In the genomic region with DNA sequence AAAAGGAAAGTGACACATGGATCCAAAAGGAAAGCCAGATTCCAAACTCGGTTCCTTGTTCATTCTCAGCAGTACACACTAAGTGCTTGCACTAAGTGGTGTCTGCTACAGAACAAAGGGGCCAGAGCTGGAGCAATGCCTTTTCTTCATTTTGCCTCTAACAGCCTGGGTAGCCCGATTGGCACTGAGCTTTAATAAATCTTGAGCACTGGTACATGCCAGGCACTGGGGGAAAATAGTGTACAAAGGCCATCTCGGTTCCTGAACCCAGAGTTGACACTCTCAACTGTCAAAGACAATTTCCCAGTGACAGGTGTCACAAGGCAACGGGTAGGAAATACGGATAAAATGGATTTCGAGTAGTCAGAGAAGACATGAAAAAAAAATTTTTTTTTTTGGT, we compare ENCODE assay signal across 8 mouse cellular contexts. TPM values are rescaled to one million over a fixed set of nuclear protein-coding genes. Genes with fewer than 3 reads are reported as not detected.
A peak's percentile ranks its signal among the peaks of the same experiment; 100 is the strongest.
DNase-seq lines count a peak whose midpoint lies in the region; ATAC-seq and TF ChIP-seq lines count a peak whose summit lies in the region.

No protein-coding gene starts in this region.

- no peaks in the 10 kb centered on the region for H3K27me3 ChIP-seq in embryonic facial prominence, embryonic 11.5 days (ENCODE audit: control insufficient read depth, insufficient read depth, low read length)
- no peaks in the 10 kb centered on the region for H3K27me3 ChIP-seq in hindbrain, embryonic 12.5 days
- no peaks in the 10 kb centered on the region for H3K27me3 ChIP-seq in limb, embryonic 14.5 days (ENCODE audit: control insufficient read depth, insufficient read depth, low read length)
- no peaks in the 10 kb centered on the region for H3K27me3 ChIP-seq in splenic B cell, adult 2 months (ENCODE audit: control insufficient read depth, insufficient read depth, low read length, poor library complexity, severe bottlenecking)

- H3K36me3 ChIP-seq in embryonic facial prominence, embryonic 11.5 days (replicated peaks; ENCODE audit: control insufficient read depth, insufficient read depth, low read depth, low read length): no peaks in the 10 kb centered on the region
- peaks cover 11% of the 10 kb centered on the region for H3K36me3 ChIP-seq in hindbrain, embryonic 12.5 days
- H3K36me3 ChIP-seq in limb, embryonic 14.5 days (ENCODE audit: control insufficient read depth, insufficient read depth, low read length): peaks cover 12% of the 10 kb centered on the region
- H3K36me3 ChIP-seq in splenic B cell, adult 2 months (ENCODE audit: control insufficient read depth, insufficient read depth, low read length, poor library complexity, severe bottlenecking): no peaks in the 10 kb centered on the region

- no peak for TF ChIP-seq POLR2A in limb, embryonic 14.5 days (IDR thresholded peaks at IDR 0.05; ENCODE audit: borderline replicate concordance, extremely low read depth, insufficient read depth, insufficient read length)

- H3K4me3 ChIP-seq in embryonic facial prominence, embryonic 11.5 days (ENCODE audit: low read depth, low read length): peak overlapping the region; percentile 76
- peak overlapping the region; percentile 85 for H3K4me3 ChIP-seq in hindbrain, embryonic 12.5 days
- peak overlapping the region; percentile 94 for H3K4me3 ChIP-seq in limb, embryonic 14.5 days (replicated peaks; ENCODE audit: low read length)

- H3K9ac ChIP-seq in embryonic facial prominence, embryonic 11.5 days (replicated peaks; ENCODE audit: low read length): peak overlapping the region; percentile 58
- H3K9ac ChIP-seq in hindbrain, embryonic 12.5 days: peak overlapping the region; percentile 39; the same call in 1 of the 2 replicates
- peak overlapping the region; percentile 86; the same call in 1 of the 2 replicates for H3K9ac ChIP-seq in limb, embryonic 14.5 days (ENCODE audit: low read depth, low read length, severe bottlenecking)

- no peak overlapping the region; the same call in 1 of the 2 replicates for H3K4me2 ChIP-seq in embryonic facial prominence, embryonic 11.5 days (ENCODE audit: low read depth, low read length)
- peak overlapping the region; percentile 66 for H3K4me2 ChIP-seq in hindbrain, embryonic 12.5 days (replicated peaks)
- H3K4me2 ChIP-seq in limb, embryonic 14.5 days (replicated peaks; ENCODE audit: low read depth, low read length, severe bottlenecking): peak overlapping the region; percentile 53

- WGBS in embryonic facial prominence, embryonic 11.5 days: 50% methylated on average over 6 of the region's 6 CpGs
- 53% methylated on average over 6 of the region's 6 CpGs for WGBS in hindbrain, embryonic 12.5 days
- WGBS in limb, embryonic 14.5 days: 56% methylated on average over 6 of the region's 6 CpGs

- no peak for ATAC-seq in embryonic facial prominence, embryonic 11.5 days (replicated peaks; ENCODE audit: insufficient number of reproducible peaks, low FRiP score, low TSS enrichment, low read depth)
- ATAC-seq in hindbrain, embryonic 12.5 days (ENCODE audit: low FRiP score): no peak
- no peak for ATAC-seq in limb, embryonic 14.5 days (ENCODE audit: low FRiP score, low read depth)

- no peaks in the 10 kb centered on the region for H3K9me3 ChIP-seq in embryonic facial prominence, embryonic 11.5 days (replicated peaks; ENCODE audit: control insufficient read depth, low read length)
- no peaks in the 10 kb centered on the region for H3K9me3 ChIP-seq in hindbrain, embryonic 12.5 days (replicated peaks)
- no peaks in the 10 kb centered on the region for H3K9me3 ChIP-seq in limb, embryonic 14.5 days (ENCODE audit: control insufficient read depth, low read length)

- peak; percentile 15 for DNase-seq in ovary, postnatal 36 days (ENCODE audit: low spot score)
- DNase-seq in ovary, postnatal 10 days (ENCODE audit: low spot score): no peak
- DNase-seq in embryonic facial prominence, embryonic 11.5 days (ENCODE audit: low spot score): peak; percentile 7
- no peak for DNase-seq in limb, embryonic 14.5 days (ENCODE audit: low spot score)
- peak; percentile 4 for DNase-seq in splenic B cell, adult 2 months (ENCODE audit: low read depth, low spot score)
- no peak for DNase-seq in urinary bladder, postnatal 4 days (ENCODE audit: low spot score in 2 of 2)
- no peak for DNase-seq in natural killer cell, adult 2 months (ENCODE audit: low spot score in 2 of 2)

- H3K27ac ChIP-seq in embryonic facial prominence, embryonic 11.5 days (replicated peaks; ENCODE audit: low read depth, low read length): no peak overlapping the region
- peak overlapping the region; percentile 92; the same call in 1 of the 2 replicates for H3K27ac ChIP-seq in hindbrain, embryonic 12.5 days
- H3K27ac ChIP-seq in limb, embryonic 14.5 days (replicated peaks; ENCODE audit: low read depth, low read length): no peak overlapping the region

- H3K4me1 ChIP-seq in embryonic facial prominence, embryonic 11.5 days (ENCODE audit: control insufficient read depth, insufficient read depth, low read length): no peaks in the 10 kb centered on the region
- peaks cover 20% of the 10 kb centered on the region for H3K4me1 ChIP-seq in hindbrain, embryonic 12.5 days
- H3K4me1 ChIP-seq in limb, embryonic 14.5 days (ENCODE audit: control insufficient read depth, insufficient read depth, low read length): peaks cover 9% of the 10 kb centered on the region

RNA-seq across cellular contexts. Expression of a gene that starts 0.8 kb away (rescaled TPM):
- polyA plus RNA-seq in embryonic facial prominence, embryonic 11.5 days (2014; fragmentation: Nextera tagmentation; extraction: Ambion mirVana): 239 and 261 TPM in 2 replicates
- 209 TPM in 2 replicates for polyA plus RNA-seq in hindbrain, embryonic 12.5 days (2016; fragmentation: Nextera tagmentation; extraction: Ambion mirVana)
- 111 and 120 TPM in 2 replicates for polyA plus RNA-seq in limb, embryonic 14.5 days (2012; rRNA removed)
- 201 and 210 TPM in 2 replicates for polyA plus RNA-seq in limb, embryonic 14.5 days (2014; fragmentation: Nextera tagmentation; extraction: Ambion mirVana)

RNA-seq across cellular contexts. Expression of a gene that starts 39.5 kb away (rescaled TPM):
- polyA plus RNA-seq in embryonic facial prominence, embryonic 11.5 days (2014; fragmentation: Nextera tagmentation; extraction: Ambion mirVana): 12.8 and 13.7 TPM in 2 replicates
- polyA plus RNA-seq in hindbrain, embryonic 12.5 days (2016; fragmentation: Nextera tagmentation; extraction: Ambion mirVana): 55.5 and 58.3 TPM in 2 replicates
- 28.6 and 38.1 TPM in 2 replicates for polyA plus RNA-seq in limb, embryonic 14.5 days (2012; rRNA removed)
- polyA plus RNA-seq in limb, embryonic 14.5 days (2014; fragmentation: Nextera tagmentation; extraction: Ambion mirVana): 32.0 and 35.0 TPM in 2 replicates

RNA-seq across cellular contexts. Expression of a gene that starts 58.4 kb away (rescaled TPM):
- polyA plus RNA-seq in embryonic facial prominence, embryonic 11.5 days (2014; fragmentation: Nextera tagmentation; extraction: Ambion mirVana): 51.4 and 53.1 TPM in 2 replicates
- polyA plus RNA-seq in hindbrain, embryonic 12.5 days (2016; fragmentation: Nextera tagmentation; extraction: Ambion mirVana): 49.8 and 56.6 TPM in 2 replicates
- 25.5 and 26.8 TPM in 2 replicates for polyA plus RNA-seq in limb, embryonic 14.5 days (2012; rRNA removed)
- polyA plus RNA-seq in limb, embryonic 14.5 days (2014; fragmentation: Nextera tagmentation; extraction: Ambion mirVana): 30.5 and 33.8 TPM in 2 replicates

RNA-seq across cellular contexts. Expression of a gene that starts 58.5 kb away (rescaled TPM):
- 227 and 230 TPM in 2 replicates for polyA plus RNA-seq in embryonic facial prominence, embryonic 11.5 days (2014; fragmentation: Nextera tagmentation; extraction: Ambion mirVana)
- 182 and 188 TPM in 2 replicates for polyA plus RNA-seq in hindbrain, embryonic 12.5 days (2016; fragmentation: Nextera tagmentation; extraction: Ambion mirVana)
- polyA plus RNA-seq in limb, embryonic 14.5 days (2012; rRNA removed): 155 and 170 TPM in 2 replicates
- polyA plus RNA-seq in limb, embryonic 14.5 days (2014; fragmentation: Nextera tagmentation; extraction: Ambion mirVana): 207 and 219 TPM in 2 replicates

Comparison
In these comparisons a context has a peak if more than half of its experiments do, and no peak if none do; other contexts are left out.
1. DNase-seq: peak in ovary, postnatal 36 days (single experiment), embryonic facial prominence, embryonic 11.5 days (single experiment) and splenic B cell, adult 2 months (single experiment); none in ovary, postnatal 10 days (single experiment), limb, embryonic 14.5 days (single experiment), urinary bladder, postnatal 4 days (0 of 2) and natural killer cell, adult 2 months (0 of 2).
2. Peak in every context shown above with its lines, with median percentiles within 50 percentile points of each other: H3K4me3 ChIP-seq and H3K9ac ChIP-seq.